26 mouse cellular contexts compared by ENCODE assay signal in genomic region chr2:37713100-37713499, GRCm38 (mm10).
"Had no signal": no experiment of that assay in that cellular context is flagged by ENCODE, and none has a peak within 500 bp of the region (broad histone marks: within the 10 kb centered on the region; RNA-seq: fewer than 3 reads in every experiment).

No protein-coding gene starts in this region.

- H3K4me1 ChIP-seq: heart, embryonic 15.5 days; hindbrain, embryonic 13.5 days; hindbrain, embryonic 15.5 days; limb, embryonic 10.5 days; liver, embryonic 13.5 days; liver, embryonic 15.5 days had no signal

- DNase-seq: gastrocnemius, adult 2 months; gastrocnemius, postnatal 14 days; gastrocnemius, postnatal 36 days; heart, adult 11 months; heart, adult 2 months; heart, postnatal 14 days; heart, postnatal 36 days; kidney, adult 18-20 months; kidney, adult 8-10 months; kidney, postnatal 10 days; kidney, postnatal 25 days; kidney, postnatal 4 days; liver; liver, embryonic 13.5 days had no signal

- ATAC-seq: hindbrain, postnatal 0 days had no signal

- H3K27ac ChIP-seq: gastrocnemius, adult 2 months; heart, adult 2 months; heart, embryonic 13.5 days; heart, embryonic 15.5 days; hindbrain, embryonic 13.5 days; hindbrain, embryonic 15.5 days; hindbrain, postnatal 0 days; layer of hippocampus, adult 2 months; left cerebral cortex, adult 2 months; limb, embryonic 10.5 days; limb, embryonic 12.5 days; liver, embryonic 13.5 days; liver, embryonic 15.5 days had no signal

- H3K27me3 ChIP-seq: heart, embryonic 13.5 days; heart, embryonic 15.5 days; hindbrain, embryonic 13.5 days; hindbrain, embryonic 15.5 days had no signal

- H3K9me3 ChIP-seq: heart, embryonic 13.5 days; heart, embryonic 15.5 days; hindbrain, embryonic 13.5 days; hindbrain, embryonic 15.5 days; limb, embryonic 10.5 days; limb, embryonic 12.5 days; liver, embryonic 13.5 days; liver, embryonic 15.5 days had no signal

- H3K36me3 ChIP-seq: heart, embryonic 13.5 days; heart, embryonic 15.5 days; hindbrain, embryonic 13.5 days; hindbrain, embryonic 15.5 days; limb, embryonic 10.5 days; limb, embryonic 12.5 days; liver, embryonic 13.5 days; liver, embryonic 15.5 days had no signal

- H3K4me3 ChIP-seq: gastrocnemius, adult 2 months; heart, adult 2 months; heart, embryonic 13.5 days; heart, embryonic 15.5 days; hindbrain, embryonic 13.5 days; hindbrain, embryonic 15.5 days; layer of hippocampus, adult 2 months; left cerebral cortex, adult 2 months; limb, embryonic 10.5 days; limb, embryonic 12.5 days; liver, embryonic 13.5 days; liver, embryonic 15.5 days had no signal

- H3K9ac ChIP-seq: heart, embryonic 13.5 days; heart, embryonic 15.5 days; hindbrain, embryonic 13.5 days; hindbrain, embryonic 15.5 days; limb, embryonic 12.5 days; liver, embryonic 13.5 days; liver, embryonic 15.5 days had no signal

- H3K4me2 ChIP-seq: heart, embryonic 11.5 days; heart, embryonic 13.5 days; heart, embryonic 15.5 days; hindbrain, embryonic 13.5 days; hindbrain, embryonic 15.5 days; limb, embryonic 12.5 days; liver, embryonic 11.5 days; liver, embryonic 13.5 days; liver, embryonic 15.5 days had no signal
